Mouse (Mus musculus) kidney, embryonic 15.5 days (tissue): ENCODE results near the gene Plxnc1. TPM values are rescaled to one million over a fixed set of nuclear protein-coding genes. Genes with fewer than 3 reads are reported as not detected.

ENCODE experiments used
- ATAC-seq: fragments of 200-750 bp; cut with Nextera tagmentation; replicated peaks from 2 replicates; pipeline ENCODE4 v1.8.0; 2017; ENCODE audit warnings: moderate TSS enrichment; ENCODE audit not compliant: low FRiP score
- H3K27ac ChIP-seq: fragments of 300-500 bp; sonication (generic); 2 replicates; pipeline ENCODE4 v1.5.1; 2015; ENCODE audit warnings: mild to moderate bottlenecking, inconsistent platforms
- H3K27me3 ChIP-seq: fragments of 300-500 bp; sonication (generic); 2 replicates; pipeline ENCODE4 v1.6.1; 2015; ENCODE audit warnings: inconsistent platforms
- H3K36me3 ChIP-seq: fragments of 300-500 bp; sonication (generic); 2 replicates; pipeline ENCODE4 v1.6.1; 2015; ENCODE audit warnings: inconsistent platforms
- H3K4me1 ChIP-seq: fragments of 300-500 bp; sonication (generic); 2 replicates; pipeline ENCODE4 v1.6.1; 2015; ENCODE audit warnings: inconsistent platforms
- H3K4me2 ChIP-seq: fragments of 300-500 bp; sonication (generic); 2 replicates; pipeline ENCODE4 v1.6.1; 2015; ENCODE audit warnings: moderate library complexity, mild to moderate bottlenecking, inconsistent platforms
- H3K4me3 ChIP-seq: fragments of 300-500 bp; sonication (generic); replicated peaks from 2 replicates; pipeline ENCODE4 v1.5.1; 2015; ENCODE audit warnings: mild to moderate bottlenecking, inconsistent platforms
- H3K9ac ChIP-seq: fragments of 300-500 bp; sonication (generic); 2 replicates; pipeline ENCODE4 v1.6.1; 2015; ENCODE audit warnings: mild to moderate bottlenecking, inconsistent platforms
- H3K9me3 ChIP-seq: fragments of 300-500 bp; sonication (generic); replicated peaks from 2 replicates; pipeline ENCODE4 v1.6.1; 2016; ENCODE audit warnings: inconsistent platforms
- WGBS: fragments of 180-500 bp; shearing (Covaris S2); methylation state at CpG from one replicate; pipeline ENCODE4 v1.1.7; 2015; ENCODE audit warnings: mixed read lengths; 5-methylcytosine and 5-hydroxymethylcytosine counted together
- polyA plus RNA-seq: library from polyadenylated mRNA; unstranded; fragments of >200 nt; fragmentation: Nextera tagmentation; extraction: Ambion mirVana; gene quantifications from 2 replicates; pipeline ENCODE4 v1.2.1, GENCODE M21; 2015

Plxnc1 gene
- polyA plus RNA-seq, 1 experiment from 2014 or later: 1.8 TPM

- no peaks in the 10 kb centered on the region for H3K9me3 ChIP-seq
- no peak for ATAC-seq
- no peak overlapping the region for H3K27ac ChIP-seq
- H3K27me3 ChIP-seq: no peaks in the 10 kb centered on the region
- no peak overlapping the region for H3K9ac ChIP-seq
- no peaks in the 10 kb centered on the region for H3K36me3 ChIP-seq
- WGBS: 65% methylated on average over 9 of the region's 9 CpGs
- H3K4me3 ChIP-seq: no peak overlapping the region
- H3K4me1 ChIP-seq: peaks cover 3% of the 10 kb centered on the region; the same call in 1 of the 2 replicates
- H3K4me2 ChIP-seq: no peak overlapping the region
Observed at GRCm38 (mm10) chr10:94974345-94975098, 29.9 kb upstream of the Plxnc1 start.

GRCm38 (mm10) chr10:94971625-94972161 lies 27.1 kb upstream of the Plxnc1 start:
- 82% methylated on average over 3 of the region's 3 CpGs for WGBS
- H3K4me2 ChIP-seq: no peak overlapping the region
- H3K9me3 ChIP-seq: no peaks in the 10 kb centered on the region
- peaks cover 3% of the 10 kb centered on the region; the same call in 1 of the 2 replicates for H3K4me1 ChIP-seq
- ATAC-seq: no peak
- no peak overlapping the region for H3K27ac ChIP-seq
- no peaks in the 10 kb centered on the region for H3K36me3 ChIP-seq
- no peaks in the 10 kb centered on the region for H3K27me3 ChIP-seq
- no peak overlapping the region for H3K9ac ChIP-seq
- H3K4me3 ChIP-seq: no peak overlapping the region

- H3K4me2 ChIP-seq: no peak overlapping the region
- no peak overlapping the region for H3K4me3 ChIP-seq
- no peaks in the 10 kb centered on the region for H3K27me3 ChIP-seq
- H3K9ac ChIP-seq: no peak overlapping the region
- no peaks in the 10 kb centered on the region for H3K36me3 ChIP-seq
- ATAC-seq: no peak
- peaks cover 1% of the 10 kb centered on the region; the same call in 1 of the 2 replicates for H3K4me1 ChIP-seq
- 54% methylated on average over 6 of the region's 6 CpGs for WGBS
- H3K27ac ChIP-seq: no peak overlapping the region
- H3K9me3 ChIP-seq: 0 out of 2 replicates have a peak, but pooled peaks cover under 1% of the 10 kb centered on the region
Observed at GRCm38 (mm10) chr10:94970221-94970620, 25.6 kb upstream of the Plxnc1 start.

- Histone ChIP-seq H3K27me3 (no peaks in the 10 kb centered on the region), H3K4me3 (no peak overlapping the region), H3K27ac (no peak overlapping the region), H3K9ac (no peak overlapping the region), H3K4me2 (no peak overlapping the region), H3K9me3 (0 out of 2 replicates have a peak, but pooled peaks cover 3% of the 10 kb centered on the region), H3K4me1 (no peaks in the 10 kb centered on the region; the same call in 1 of the 2 replicates), H3K36me3 (no peaks in the 10 kb centered on the region)
- WGBS: 85% methylated on average over 7 of the region's 7 CpGs
- no peak for ATAC-seq
Observed at GRCm38 (mm10) chr10:94967468-94967867, 22.8 kb upstream of the Plxnc1 start.

GRCm38 (mm10) chr10:94966789-94967188 lies 22.2 kb upstream of the Plxnc1 start:
- H3K9me3 ChIP-seq: 0 out of 2 replicates have a peak, but pooled peaks cover 3% of the 10 kb centered on the region
- no peak overlapping the region for H3K9ac ChIP-seq
- no peak overlapping the region for H3K4me2 ChIP-seq
- no peaks in the 10 kb centered on the region for H3K36me3 ChIP-seq
- H3K4me1 ChIP-seq: no peaks in the 10 kb centered on the region; the same call in 1 of the 2 replicates
- WGBS: 90% methylated on average over 7 of the region's 7 CpGs
- no peak for ATAC-seq
- no peaks in the 10 kb centered on the region for H3K27me3 ChIP-seq
- no peak overlapping the region for H3K4me3 ChIP-seq
- no peak overlapping the region for H3K27ac ChIP-seq

- no peak overlapping the region for H3K9ac ChIP-seq
- H3K4me2 ChIP-seq: no peak overlapping the region
- H3K4me1 ChIP-seq: no peaks in the 10 kb centered on the region; the same call in 1 of the 2 replicates
- no peak for ATAC-seq
- H3K27me3 ChIP-seq: no peaks in the 10 kb centered on the region
- no peak overlapping the region for H3K4me3 ChIP-seq
- 94% methylated on average over 3 of the region's 3 CpGs for WGBS
- H3K9me3 ChIP-seq: 0 out of 2 replicates have a peak, but pooled peaks cover 3% of the 10 kb centered on the region
- H3K27ac ChIP-seq: no peak overlapping the region
- no peaks in the 10 kb centered on the region for H3K36me3 ChIP-seq
Observed at GRCm38 (mm10) chr10:94965093-94965492, 20.5 kb upstream of the Plxnc1 start.

GRCm38 (mm10) chr10:94962005-94962404 lies 17.4 kb upstream of the Plxnc1 start:
- no peak for ATAC-seq
- Histone ChIP-seq H3K36me3 (no peaks in the 10 kb centered on the region), H3K9me3 (0 out of 2 replicates have a peak, but pooled peaks cover 3% of the 10 kb centered on the region)

GRCm38 (mm10) chr10:94961283-94961682 lies 16.6 kb upstream of the Plxnc1 start:
- Histone ChIP-seq H3K9ac (no peak overlapping the region), H3K4me1 (no peaks in the 10 kb centered on the region), H3K36me3 (no peaks in the 10 kb centered on the region), H3K4me2 (no peak overlapping the region), H3K27ac (no peak overlapping the region), H3K27me3 (peaks cover 4% of the 10 kb centered on the region; the same call in 1 of the 2 replicates), H3K9me3 (0 out of 2 replicates have a peak, but pooled peaks cover 3% of the 10 kb centered on the region), H3K4me3 (no peak overlapping the region)
- WGBS: 78% methylated on average over 11 of the region's 11 CpGs
- no peak for ATAC-seq

More at GRCm38 (mm10) chr10:94962005-94962404, 17.4 kb upstream of the Plxnc1 start:
- no peaks in the 10 kb centered on the region for H3K4me1 ChIP-seq
- H3K9ac ChIP-seq: no peak overlapping the region
- H3K4me3 ChIP-seq: no peak overlapping the region
- H3K27me3 ChIP-seq: peaks cover 2% of the 10 kb centered on the region; the same call in 1 of the 2 replicates
- no peak overlapping the region for H3K27ac ChIP-seq
- WGBS: 81% methylated on average over 10 of the region's 10 CpGs
- no peak overlapping the region for H3K4me2 ChIP-seq

GRCm38 (mm10) chr10:94958311-94958710 lies 13.7 kb upstream of the Plxnc1 start:
- Histone ChIP-seq H3K9me3 (no peaks in the 10 kb centered on the region), H3K27me3 (peaks cover 4% of the 10 kb centered on the region; the same call in 1 of the 2 replicates), H3K9ac (no peak overlapping the region), H3K4me1 (no peaks in the 10 kb centered on the region), H3K27ac (no peak overlapping the region), H3K36me3 (no peaks in the 10 kb centered on the region), H3K4me3 (no peak overlapping the region), H3K4me2 (no peak overlapping the region)
- 17% methylated on average over 7 of the region's 7 CpGs for WGBS
- ATAC-seq: no peak

- H3K27me3 ChIP-seq: peaks cover 4% of the 10 kb centered on the region; the same call in 1 of the 2 replicates
- no peaks in the 10 kb centered on the region for H3K36me3 ChIP-seq
- no peak for ATAC-seq
- no peak overlapping the region for H3K27ac ChIP-seq
- WGBS: 86% methylated on average over 7 of the region's 7 CpGs
- no peak overlapping the region for H3K4me2 ChIP-seq
- no peaks in the 10 kb centered on the region for H3K9me3 ChIP-seq
- no peaks in the 10 kb centered on the region for H3K4me1 ChIP-seq
- H3K4me3 ChIP-seq: no peak overlapping the region
- no peak overlapping the region for H3K9ac ChIP-seq
Observed at GRCm38 (mm10) chr10:94957705-94958104, 13.1 kb upstream of the Plxnc1 start.

GRCm38 (mm10) chr10:94947915-94948675 lies 3.5 kb upstream of the Plxnc1 start:
- H3K27me3 ChIP-seq: peaks cover 45% of the 10 kb centered on the region
- H3K4me2 ChIP-seq: no peak overlapping the region
- 76% methylated on average over 10 of the region's 10 CpGs for WGBS
- H3K9ac ChIP-seq: no peak overlapping the region
- no peak overlapping the region for H3K4me3 ChIP-seq
- ATAC-seq: no peak
- no peaks in the 10 kb centered on the region for H3K9me3 ChIP-seq
- H3K36me3 ChIP-seq: no peaks in the 10 kb centered on the region
- no peak overlapping the region for H3K27ac ChIP-seq
- H3K4me1 ChIP-seq: peaks cover 21% of the 10 kb centered on the region

- Histone ChIP-seq H3K9ac (no peak overlapping the region), H3K27me3 (peaks cover 52% of the 10 kb centered on the region), H3K27ac (no peak overlapping the region), H3K36me3 (no peaks in the 10 kb centered on the region), H3K4me3 (no peak overlapping the region), H3K4me1 (peaks cover 28% of the 10 kb centered on the region), H3K9me3 (no peaks in the 10 kb centered on the region), H3K4me2 (no peak overlapping the region)
- no peak for ATAC-seq
- WGBS: 58% methylated on average over 7 of the region's 7 CpGs
Observed at GRCm38 (mm10) chr10:94947386-94947785, 2.8 kb upstream of the Plxnc1 start.
